Mouse (Mus musculus) liver, adult 2 months (tissue): ENCODE measurements around the gene Bod1l.

ENCODE experiments used
- CTCF ChIP-seq: fragments of 200-500 bp; IDR thresholded peaks from 2 replicates; pipeline ENCODE4 v1.5.1; 2011; ENCODE audit warnings: low read depth, low read length, control low read depth
- POLR2A ChIP-seq: fragments of 200-500 bp; IDR thresholded peaks from 2 replicates; pipeline ENCODE4 v1.6.1; 2011; ENCODE audit warnings: low read length, control low read depth; ENCODE audit not compliant: insufficient read depth; ENCODE audit errors: extremely low read depth

- no peak for TF ChIP-seq CTCF
- no peak for TF ChIP-seq POLR2A
These were observed 99.0 kb downstream of the Bod1l start for GRCm38 (mm10) chr5:41744898-41745780.
